Mouse (Mus musculus) right cerebral cortex, postnatal 36 days (tissue): ENCODE data around the gene Ank3.

Experiments
- DNase-seq, 2 experiments: peaks; one replicate each; pipeline ENCODE4 v3.0.0; 2022; ENCODE audit warnings: low spot score in 2 of 2, mixed read lengths in 1 of 2

Ank3 gene

GRCm38 (mm10) chr10:70045722-70046121 lies 647.1 kb downstream of the Ank3 start:
- DNase-seq, result no peak

- DNase-seq, result no peak
Observed at GRCm38 (mm10) chr10:70049771-70050170, 651.2 kb downstream of the Ank3 start.

- no peak for DNase-seq
Observed at GRCm38 (mm10) chr10:70055291-70055690, 656.7 kb downstream of the Ank3 start.

GRCm38 (mm10) chr10:70057064-70057463 lies 658.5 kb downstream of the Ank3 start:
- no peak for DNase-seq

GRCm38 (mm10) chr10:70060021-70060688 lies 661.6 kb downstream of the Ank3 start:
- peak in 1 of 2 experiments; percentile 32 for DNase-seq

GRCm38 (mm10) chr10:70060689-70061081 lies 662.1 kb downstream of the Ank3 start:
- no peak for DNase-seq

- DNase-seq, result no peak
Observed at GRCm38 (mm10) chr10:70063881-70064555, 665.4 kb downstream of the Ank3 start.

GRCm38 (mm10) chr10:70065191-70065590 lies 666.6 kb downstream of the Ank3 start:
- no peak for DNase-seq

GRCm38 (mm10) chr10:70066497-70067168 lies 668.1 kb downstream of the Ank3 start:
- no peak for DNase-seq

- no peak for DNase-seq
Observed at GRCm38 (mm10) chr10:70067169-70068115, 668.9 kb downstream of the Ank3 start.

- no peak for DNase-seq
Observed at GRCm38 (mm10) chr10:70069321-70069720, 670.7 kb downstream of the Ank3 start.

- peak; percentile 48 to 68 for DNase-seq
Observed at GRCm38 (mm10) chr10:70071334-70071733, 672.8 kb downstream of the Ank3 start.
